In the genomic region with DNA sequence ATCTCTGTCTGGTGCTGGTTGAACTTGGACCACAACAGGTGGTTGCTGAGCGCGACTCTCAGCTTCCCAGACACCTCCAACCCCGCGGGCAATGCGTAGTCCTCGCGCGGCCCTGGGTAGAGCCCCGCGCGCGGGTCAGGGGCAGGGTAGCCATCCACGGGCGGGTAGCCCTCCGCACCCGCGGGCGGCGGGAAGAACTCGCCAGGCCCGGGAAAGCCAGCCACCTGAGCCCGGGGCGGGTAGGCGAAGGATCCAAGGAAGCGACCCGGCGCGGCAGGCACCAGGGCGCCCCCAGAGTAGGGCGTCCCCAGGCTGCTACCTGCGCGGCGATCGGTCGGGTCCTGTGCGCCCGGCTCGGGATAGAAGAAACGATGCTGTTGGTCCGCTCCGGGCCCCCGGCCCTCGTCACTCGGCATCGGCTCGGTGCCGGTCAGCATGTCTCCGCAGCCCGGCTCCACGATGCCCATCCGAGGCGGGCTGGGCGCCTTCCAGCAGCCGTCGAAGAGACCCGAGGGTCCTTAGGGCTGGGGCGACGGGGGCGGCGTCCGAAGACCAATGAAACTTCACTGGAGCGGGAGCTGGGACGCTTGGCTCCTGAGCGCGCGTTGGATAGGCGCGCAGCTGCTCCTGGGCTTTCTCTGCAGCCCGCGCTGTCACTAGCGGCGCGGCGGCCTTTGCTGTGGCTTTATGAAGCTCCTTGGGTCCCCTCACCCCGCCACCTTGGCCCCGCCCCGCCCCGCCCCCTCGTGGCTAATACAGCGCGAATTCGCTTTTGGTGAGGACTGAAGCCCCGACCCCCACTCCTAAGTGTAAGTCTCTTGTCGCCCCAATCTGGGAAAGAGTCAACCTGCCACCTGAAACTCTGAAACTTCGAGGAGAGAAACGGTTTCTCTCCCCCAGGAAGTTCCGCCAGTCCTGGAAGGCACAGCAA, we compare ENCODE assay signal across 8 mouse cellular contexts. TPM values are rescaled to one million over a fixed set of nuclear protein-coding genes. Genes with fewer than 3 reads are reported as not detected.
A peak's percentile ranks its signal among the peaks of the same experiment; 100 is the strongest.
DNase-seq lines count a peak whose midpoint lies in the region; ATAC-seq and TF ChIP-seq lines count a peak whose summit lies in the region.

Tbx21 (minus strand) TSS at position 661 of the 931 bp plus-strand sequence.

- no peaks in the 10 kb centered on the region for H3K9me3 ChIP-seq in embryonic facial prominence, embryonic 13.5 days
- H3K9me3 ChIP-seq in limb, embryonic 14.5 days (ENCODE audit: control insufficient read depth, low read length), result no peaks in the 10 kb centered on the region

- no peak for TF ChIP-seq CTCF in liver, adult 2 months (IDR thresholded peaks at IDR 0.05; ENCODE audit: low read depth, low read length)

- peak within 1 kb of the TSS; percentile 21 for H3K4me3 ChIP-seq in liver, adult 2 months (ENCODE audit: insufficient read depth, low read depth, low read length)
- peak within 1 kb of the TSS; percentile 48 for H3K4me3 ChIP-seq in embryonic facial prominence, embryonic 13.5 days
- peak within 1 kb of the TSS; percentile 36 for H3K4me3 ChIP-seq in limb, embryonic 14.5 days (replicated peaks; ENCODE audit: low read length)

- DNase-seq in liver, adult 2 months (ENCODE audit: extremely low read depth, low read depth, low spot score), result no peak
- DNase-seq in liver, result no peak
- DNase-seq in limb, embryonic 14.5 days (ENCODE audit: low spot score), result no peak
- peak; percentile 58 for DNase-seq in retina, postnatal 1 day
- no peak for DNase-seq in cerebellum, adult 18-20 months
- DNase-seq in spleen, postnatal 4 days (ENCODE audit: low spot score in 2 of 2), result no peak
- DNase-seq in urinary bladder, postnatal 4 days (ENCODE audit: low spot score in 2 of 2), result no peak

- TF ChIP-seq POLR2A in liver, adult 2 months (IDR thresholded peaks at IDR 0.05; ENCODE audit: extremely low read depth, insufficient read depth, low read length), result no peak
- TF ChIP-seq POLR2A in limb, embryonic 14.5 days (IDR thresholded peaks at IDR 0.05; ENCODE audit: borderline replicate concordance, extremely low read depth, insufficient read depth, insufficient read length), result no peak

- H3K4me2 ChIP-seq in embryonic facial prominence, embryonic 13.5 days, result peak within 1 kb of the TSS; percentile 81
- peak within 1 kb of the TSS; percentile 74 for H3K4me2 ChIP-seq in limb, embryonic 14.5 days (replicated peaks; ENCODE audit: low read depth, low read length, severe bottlenecking)

- peaks cover 3% of the 10 kb centered on the region; the same call in 1 of the 2 replicates for H3K4me1 ChIP-seq in liver, adult 2 months (ENCODE audit: control insufficient read depth, insufficient read depth, low read length)
- peaks cover 25% of the 10 kb centered on the region for H3K4me1 ChIP-seq in embryonic facial prominence, embryonic 13.5 days
- 0 out of 2 replicates have a peak, but pooled peaks cover 2% of the 10 kb centered on the region for H3K4me1 ChIP-seq in limb, embryonic 14.5 days (ENCODE audit: control insufficient read depth, insufficient read depth, low read length)

- peak within 1 kb of the TSS; percentile 17 for H3K9ac ChIP-seq in liver, adult 2 months (ENCODE audit: low read depth, low read length)
- peak within 1 kb of the TSS; percentile 64 for H3K9ac ChIP-seq in embryonic facial prominence, embryonic 13.5 days
- peak within 1 kb of the TSS; percentile 22; the same call in 1 of the 2 replicates for H3K9ac ChIP-seq in limb, embryonic 14.5 days (ENCODE audit: low read depth, low read length, severe bottlenecking)

- no peaks in the 10 kb centered on the region for H3K36me3 ChIP-seq in liver, adult 2 months (ENCODE audit: control insufficient read depth, insufficient read depth, low read length)
- H3K36me3 ChIP-seq in embryonic facial prominence, embryonic 13.5 days, result no peaks in the 10 kb centered on the region
- H3K36me3 ChIP-seq in limb, embryonic 14.5 days (ENCODE audit: control insufficient read depth, insufficient read depth, low read length), result no peaks in the 10 kb centered on the region

- H3K27me3 ChIP-seq in liver, adult 2 months (ENCODE audit: control insufficient read depth, insufficient read depth, low read length), result peaks cover 11% of the 10 kb centered on the region
- H3K27me3 ChIP-seq in embryonic facial prominence, embryonic 13.5 days, result peaks cover 76% of the 10 kb centered on the region
- H3K27me3 ChIP-seq in limb, embryonic 14.5 days (ENCODE audit: control insufficient read depth, insufficient read depth, low read length), result peaks cover 52% of the 10 kb centered on the region

- H3K27ac ChIP-seq in liver, adult 2 months (replicated peaks; ENCODE audit: insufficient read depth, low read depth, low read length), result no peak within 1 kb of the TSS
- no peak within 1 kb of the TSS for H3K27ac ChIP-seq in embryonic facial prominence, embryonic 13.5 days
- H3K27ac ChIP-seq in limb, embryonic 14.5 days (replicated peaks; ENCODE audit: low read depth, low read length), result no peak within 1 kb of the TSS

- no peak for ATAC-seq in embryonic facial prominence, embryonic 13.5 days (ENCODE audit: insufficient number of reproducible peaks, insufficient read depth, low FRiP score, low TSS enrichment, low read depth)
- ATAC-seq in limb, embryonic 14.5 days (ENCODE audit: low FRiP score, low read depth), result peak; percentile 26; the same call in 1 of the 2 replicates

- H3K79me2 ChIP-seq in liver, adult 2 months (ENCODE audit: control insufficient read depth, insufficient read depth, low read length), result no peaks in the 10 kb centered on the region

- 2% methylated on average over 87 of the region's 87 CpGs for WGBS in liver, adult 2 months
- WGBS in embryonic facial prominence, embryonic 13.5 days, result under 1% methylated on average over 81 of the region's 87 CpGs
- under 1% methylated on average over 66 of the region's 87 CpGs for WGBS in limb, embryonic 14.5 days

RNA-seq across cellular contexts. Expression of gene Tbx21, which starts in this region (rescaled TPM):
- total RNA-seq in liver, adult 2 months (2014; rRNA removed), result 0.09 and 0.13 TPM in 2 replicates
- 0.22 and 0.38 TPM in 2 replicates for polyA plus RNA-seq in liver, adult 2 months (2012; rRNA removed)
- 0.08 and 0.10 TPM in 2 replicates for polyA plus RNA-seq in embryonic facial prominence, embryonic 13.5 days (2015; fragmentation: Nextera tagmentation; extraction: Ambion mirVana)
- 0.10 and 0.11 TPM in 2 replicates for polyA plus RNA-seq in limb, embryonic 14.5 days (2012; rRNA removed)
- polyA plus RNA-seq in limb, embryonic 14.5 days (2014; fragmentation: Nextera tagmentation; extraction: Ambion mirVana), result not detected in 2 replicates

Comparison
In these comparisons a context has a peak if more than half of its experiments do, and no peak if none do; other contexts are left out.
1. Peak in ATAC-seq, H3K4me3 ChIP-seq, H3K9ac ChIP-seq and H3K4me2 ChIP-seq in limb, embryonic 14.5 days; RNA of the gene not detected or under 1 TPM.